Mouse (Mus musculus) hindbrain, embryonic 11.5 days (tissue): ENCODE data around the gene Dgkq. TPM values are rescaled to one million over a fixed set of nuclear protein-coding genes. Genes with fewer than 3 reads are reported as not detected.

ENCODE experiments used
- ATAC-seq: fragments of 200-750 bp; cut with Nextera tagmentation; 2 replicates; pipeline ENCODE4 v1.8.0; 2017; ENCODE audit warnings: mild to moderate bottlenecking, moderate TSS enrichment, moderate library complexity; ENCODE audit not compliant: low FRiP score
- DNase-seq: peaks from one replicate; pipeline ENCODE4 v3.0.0-alpha.2; 2015; ENCODE audit warnings: low spot score
- H3K27ac ChIP-seq: fragments of 300-500 bp; sonication (generic); 2 replicates; pipeline ENCODE4 v1.5.1; 2014; ENCODE audit warnings: mild to moderate bottlenecking, low read depth, low read length
- H3K27me3 ChIP-seq: fragments of 300-500 bp; sonication (generic); 2 replicates; pipeline ENCODE4 v1.6.1; 2014; ENCODE audit warnings: mild to moderate bottlenecking, low read length, moderate library complexity, mixed read lengths; ENCODE audit not compliant: control insufficient read depth, insufficient read depth
- H3K36me3 ChIP-seq: fragments of 300-500 bp; sonication (generic); 2 replicates; pipeline ENCODE4 v1.6.1; 2014; ENCODE audit warnings: mild to moderate bottlenecking, low read length, moderate library complexity, mixed read lengths; ENCODE audit not compliant: control insufficient read depth, insufficient read depth
- H3K4me1 ChIP-seq: fragments of 300-500 bp; sonication (generic); replicated peaks from 2 replicates; pipeline ENCODE4 v1.6.1; 2014; ENCODE audit warnings: low read length, mixed read lengths; ENCODE audit not compliant: control insufficient read depth, insufficient read depth
- H3K4me2 ChIP-seq: fragments of 300-500 bp; sonication (generic); replicated peaks from 2 replicates; pipeline ENCODE4 v1.6.1; 2014; ENCODE audit warnings: mild to moderate bottlenecking, low read depth, low read length
- H3K4me3 ChIP-seq: fragments of 300-500 bp; sonication (generic); 2 replicates; pipeline ENCODE4 v1.5.1; 2014; ENCODE audit warnings: low read depth, low read length
- H3K9ac ChIP-seq: fragments of 300-500 bp; sonication (generic); 2 replicates; pipeline ENCODE4 v1.6.1; 2014; ENCODE audit warnings: low read depth, low read length
- H3K9me3 ChIP-seq: fragments of 300-500 bp; sonication (generic); 2 replicates; pipeline ENCODE4 v1.6.1; 2016; ENCODE audit warnings: low read length; ENCODE audit not compliant: control insufficient read depth
- WGBS: fragments of 180-500 bp; shearing (Covaris S2); extraction: QIAGEN DNeasy Blood & Tissue Kit; methylation state at CpG from one replicate; pipeline ENCODE4 v1.1.7; 2014; 5-methylcytosine and 5-hydroxymethylcytosine counted together
- polyA plus RNA-seq: library from polyadenylated mRNA; unstranded; fragments of >200 nt; fragmentation: Nextera tagmentation; extraction: Ambion mirVana; gene quantifications from 2 replicates; pipeline ENCODE4 v1.2.1, GENCODE M21; 2014

Gene Dgkq
- polyA plus RNA-seq, 1 experiment from 2014 or later = 8.2 TPM

DNA sequence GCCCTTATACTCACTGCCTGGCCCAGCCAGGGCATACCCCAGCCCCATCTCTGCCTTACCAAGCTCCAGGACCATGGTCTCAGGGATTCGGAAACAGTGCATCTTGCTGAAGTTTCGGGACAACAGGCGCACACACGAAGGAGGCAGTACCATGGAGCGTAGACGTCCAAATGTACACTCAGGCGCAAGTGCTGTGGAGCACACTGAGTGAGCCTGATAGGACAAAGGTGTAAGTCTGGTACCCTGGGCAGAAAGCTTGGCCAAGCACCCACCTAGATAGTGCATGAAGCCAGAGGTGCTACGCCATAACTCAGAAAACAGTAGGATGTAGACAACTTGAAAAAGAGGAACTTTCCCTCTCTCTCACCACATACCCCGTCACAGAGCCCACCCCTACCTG lies 14.1 kb downstream of the Dgkq start:
- Histone ChIP-seq H3K27me3 (no peaks in the 10 kb centered on the region), H3K4me2 (no peak overlapping the region), H3K4me1 (0 out of 2 replicates have a peak, but pooled peaks cover 5% of the 10 kb centered on the region), H3K4me3 (no peak overlapping the region), H3K27ac (no peak overlapping the region), H3K36me3 (peaks cover 7% of the 10 kb centered on the region; the same call in 1 of the 2 replicates), H3K9me3 (no peaks in the 10 kb centered on the region), H3K9ac (no peak overlapping the region)
- no peak for DNase-seq
- WGBS = 96% methylated on average over 9 of the region's 9 CpGs
- ATAC-seq = no peak

DNA sequence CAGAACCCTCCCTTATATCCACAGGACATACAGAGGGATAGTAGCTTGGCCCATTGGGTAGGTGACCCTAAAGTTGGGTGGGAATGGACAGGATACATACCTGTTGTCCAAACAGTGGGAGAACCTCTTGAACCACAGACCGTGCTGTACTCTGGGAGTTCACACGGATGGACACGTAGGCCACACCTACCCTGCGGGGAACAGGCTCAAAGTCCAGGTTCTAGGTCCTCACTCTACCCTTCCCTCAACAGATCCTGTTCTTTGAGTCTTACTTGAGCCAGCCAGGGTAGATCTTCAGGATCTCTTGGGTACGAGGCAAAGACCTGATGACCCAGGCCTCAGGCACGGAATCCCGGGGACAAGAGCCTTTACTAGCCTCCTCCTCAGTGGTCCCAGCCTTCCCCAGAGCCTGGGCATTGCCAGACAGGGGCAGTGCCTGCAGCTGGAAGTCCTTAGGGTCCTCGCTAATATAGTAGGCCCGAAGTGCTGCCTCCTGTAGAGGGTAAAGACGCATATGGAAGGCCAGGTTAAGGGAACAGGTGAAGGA lies 15.0 kb downstream of the Dgkq start:
- Histone ChIP-seq H3K27ac (no peak overlapping the region), H3K36me3 (peaks cover 7% of the 10 kb centered on the region; the same call in 1 of the 2 replicates), H3K4me1 (no peaks in the 10 kb centered on the region), H3K4me2 (no peak overlapping the region), H3K9ac (no peak overlapping the region), H3K4me3 (no peak overlapping the region), H3K27me3 (no peaks in the 10 kb centered on the region), H3K9me3 (no peaks in the 10 kb centered on the region)
- WGBS = 95% methylated on average over 10 of the region's 10 CpGs
- ATAC-seq (no peak), DNase-seq (no peak)

DNA sequence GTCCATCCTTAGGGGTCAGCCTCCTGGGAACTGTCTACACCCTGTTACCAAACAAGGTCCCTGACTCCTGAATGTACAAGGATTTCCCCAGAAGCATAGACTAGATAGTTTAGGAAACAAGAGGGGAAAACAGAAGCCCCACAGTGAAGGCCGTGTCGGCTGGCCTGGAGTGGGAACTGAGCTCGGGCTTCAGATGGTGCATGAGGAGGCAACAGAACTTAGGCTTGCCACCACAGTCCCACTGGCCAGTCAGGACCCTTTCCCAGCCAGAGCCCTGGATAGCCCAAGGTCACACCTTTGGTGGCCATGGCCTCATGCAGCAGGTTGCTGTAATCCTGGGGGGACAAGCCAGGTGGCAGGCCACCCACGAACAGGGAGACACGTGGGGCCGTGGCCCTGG lies 16.1 kb downstream of the Dgkq start:
- no peaks in the 10 kb centered on the region for H3K27me3 ChIP-seq
- WGBS = 86% methylated on average over 6 of the region's 6 CpGs
- ATAC-seq = no peak

DNA sequence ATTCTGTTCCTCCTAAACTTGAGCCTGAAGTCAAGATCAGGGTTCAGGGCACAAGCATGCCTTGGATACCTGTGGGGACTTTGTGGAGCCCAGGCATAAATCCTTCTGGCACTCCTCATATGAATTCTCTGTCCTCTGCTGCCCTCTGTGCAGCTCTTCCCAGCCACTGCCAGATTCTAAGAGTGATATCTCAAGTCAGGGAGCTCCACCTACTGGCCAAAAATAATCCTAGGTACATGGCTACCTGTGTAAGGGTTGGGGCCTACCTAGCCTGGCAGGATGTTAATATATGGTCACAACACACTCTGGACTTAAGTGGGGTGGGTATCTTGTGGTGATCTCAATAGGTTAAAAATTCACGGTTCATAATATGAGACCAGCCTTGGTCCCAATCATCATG lies 17.6 kb downstream of the Dgkq start:
- H3K9me3 ChIP-seq = no peaks in the 10 kb centered on the region
- WGBS = 71% methylated on average over 1 of the region's 1 CpGs
- no peak overlapping the region for H3K9ac ChIP-seq
- DNase-seq = peak; percentile 65
- no peaks in the 10 kb centered on the region for H3K4me1 ChIP-seq
- H3K4me2 ChIP-seq = no peak overlapping the region
- H3K4me3 ChIP-seq = no peak overlapping the region
- peak; percentile 57 for ATAC-seq
- no peak overlapping the region for H3K27ac ChIP-seq
- peaks cover 10% of the 10 kb centered on the region; the same call in 1 of the 2 replicates for H3K36me3 ChIP-seq
- H3K27me3 ChIP-seq = no peaks in the 10 kb centered on the region

More for the DNA sequence above, 16.1 kb downstream of the Dgkq start:
- DNase-seq = no peak
- no peak overlapping the region for H3K4me2 ChIP-seq
- H3K36me3 ChIP-seq = peaks cover 7% of the 10 kb centered on the region; the same call in 1 of the 2 replicates
- no peaks in the 10 kb centered on the region for H3K4me1 ChIP-seq
- H3K27ac ChIP-seq = no peak overlapping the region
- H3K9me3 ChIP-seq = no peaks in the 10 kb centered on the region
- no peak overlapping the region for H3K4me3 ChIP-seq
- H3K9ac ChIP-seq = no peak overlapping the region

DNA sequence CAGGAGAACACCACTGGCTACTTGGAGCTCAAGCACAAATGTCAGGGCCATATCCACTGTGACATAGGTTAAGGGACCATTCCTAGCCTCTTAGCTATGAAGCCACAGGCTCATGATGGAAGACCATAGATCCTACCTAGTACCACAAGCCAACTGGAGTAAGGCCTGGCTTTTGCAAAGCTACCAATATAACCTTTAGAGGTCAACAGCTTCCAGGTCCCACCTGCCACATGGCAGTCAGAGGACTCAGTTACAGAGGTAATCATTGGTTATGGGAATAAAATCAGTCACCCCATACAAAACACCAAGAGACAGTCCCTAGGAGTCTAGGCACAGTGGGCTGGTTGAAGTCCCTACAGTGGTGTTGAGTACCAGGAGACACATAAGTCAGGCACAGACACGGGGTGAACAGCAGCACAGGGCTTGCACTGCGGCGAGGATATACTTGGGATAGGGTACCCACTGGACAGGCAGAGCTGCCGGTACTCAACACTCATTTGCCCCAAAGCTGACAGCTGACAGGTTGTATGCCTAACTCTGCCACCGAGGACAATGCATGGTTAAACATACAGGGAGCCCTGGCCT lies 18.2 kb downstream of the Dgkq start:
- Histone ChIP-seq H3K36me3 (peaks cover 10% of the 10 kb centered on the region; the same call in 1 of the 2 replicates), H3K4me2 (no peak overlapping the region), H3K27ac (no peak overlapping the region), H3K9ac (no peak overlapping the region), H3K27me3 (no peaks in the 10 kb centered on the region), H3K9me3 (no peaks in the 10 kb centered on the region), H3K4me3 (no peak overlapping the region), H3K4me1 (no peaks in the 10 kb centered on the region)
- ATAC-seq = no peak
- whole genome bisulfite sequencing = 84% methylated on average over 5 of the region's 5 CpGs
- DNase-seq = no peak

DNA sequence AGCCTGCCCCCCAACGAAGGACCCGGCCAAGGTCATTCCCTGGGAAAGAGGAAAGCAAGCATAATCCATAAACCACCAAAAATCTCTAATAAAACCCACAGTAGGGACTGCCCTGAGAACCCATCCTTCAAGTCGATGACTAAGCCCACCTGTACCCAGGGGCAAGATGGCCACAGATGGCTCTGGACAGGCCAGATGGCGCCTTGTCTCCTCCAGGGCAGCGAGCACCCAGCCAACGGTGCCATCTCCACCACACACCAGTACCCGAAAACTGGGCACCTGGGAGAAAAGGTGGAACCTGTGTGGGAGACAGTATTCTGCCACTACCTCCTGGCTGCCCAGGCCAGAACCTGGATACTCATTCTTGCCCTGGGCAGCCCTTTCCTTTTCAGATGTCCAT lies 19.1 kb downstream of the Dgkq start:
- no peak overlapping the region for H3K9ac ChIP-seq
- no peaks in the 10 kb centered on the region for H3K4me1 ChIP-seq
- H3K4me3 ChIP-seq = no peak overlapping the region
- H3K36me3 ChIP-seq = peaks cover 10% of the 10 kb centered on the region; the same call in 1 of the 2 replicates
- H3K4me2 ChIP-seq = no peak overlapping the region
- H3K9me3 ChIP-seq = no peaks in the 10 kb centered on the region
- H3K27ac ChIP-seq = no peak overlapping the region
- ATAC-seq (no peak), DNase-seq (no peak)
- WGBS = 89% methylated on average over 7 of the region's 7 CpGs
- no peaks in the 10 kb centered on the region for H3K27me3 ChIP-seq

DNA sequence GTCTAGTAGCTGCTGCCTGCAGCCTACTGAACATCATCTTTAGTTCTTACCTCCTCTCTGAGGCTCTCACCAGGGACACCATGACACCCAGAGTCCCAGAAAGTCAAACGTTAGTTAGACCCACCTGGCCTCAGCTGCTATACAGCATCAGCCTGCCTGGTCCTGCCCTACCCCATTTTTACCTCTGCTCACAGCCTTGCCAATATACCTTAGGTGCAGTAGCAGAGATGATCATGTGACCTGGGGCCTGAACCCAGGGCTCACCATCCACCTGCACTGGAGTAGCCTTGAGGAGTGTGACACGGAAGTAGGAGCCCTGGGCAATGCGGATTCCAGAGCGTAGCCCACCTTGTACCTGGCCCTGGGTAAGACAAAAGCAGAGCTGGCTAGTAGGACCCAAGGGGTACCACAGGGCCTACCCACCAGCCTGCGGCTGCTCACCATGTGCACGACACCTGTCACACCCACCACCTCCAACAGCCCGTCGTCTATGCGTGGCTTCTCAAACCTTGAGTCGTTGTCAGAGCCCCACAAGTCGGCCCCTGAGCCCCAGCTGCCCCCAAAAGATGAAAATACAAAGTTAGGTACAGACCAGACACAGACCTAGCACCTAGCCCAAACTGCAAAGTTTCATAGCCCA lies 20.4 kb downstream of the Dgkq start:
- Histone ChIP-seq H3K27me3 (no peaks in the 10 kb centered on the region), H3K4me1 (no peaks in the 10 kb centered on the region), H3K4me2 (no peak overlapping the region), H3K9ac (no peak overlapping the region), H3K9me3 (no peaks in the 10 kb centered on the region), H3K36me3 (peaks cover 8% of the 10 kb centered on the region; the same call in 1 of the 2 replicates), H3K27ac (no peak overlapping the region), H3K4me3 (no peak overlapping the region)
- DNase-seq = no peak
- 91% methylated on average over 11 of the region's 11 CpGs for WGBS
- no peak for ATAC-seq

DNA sequence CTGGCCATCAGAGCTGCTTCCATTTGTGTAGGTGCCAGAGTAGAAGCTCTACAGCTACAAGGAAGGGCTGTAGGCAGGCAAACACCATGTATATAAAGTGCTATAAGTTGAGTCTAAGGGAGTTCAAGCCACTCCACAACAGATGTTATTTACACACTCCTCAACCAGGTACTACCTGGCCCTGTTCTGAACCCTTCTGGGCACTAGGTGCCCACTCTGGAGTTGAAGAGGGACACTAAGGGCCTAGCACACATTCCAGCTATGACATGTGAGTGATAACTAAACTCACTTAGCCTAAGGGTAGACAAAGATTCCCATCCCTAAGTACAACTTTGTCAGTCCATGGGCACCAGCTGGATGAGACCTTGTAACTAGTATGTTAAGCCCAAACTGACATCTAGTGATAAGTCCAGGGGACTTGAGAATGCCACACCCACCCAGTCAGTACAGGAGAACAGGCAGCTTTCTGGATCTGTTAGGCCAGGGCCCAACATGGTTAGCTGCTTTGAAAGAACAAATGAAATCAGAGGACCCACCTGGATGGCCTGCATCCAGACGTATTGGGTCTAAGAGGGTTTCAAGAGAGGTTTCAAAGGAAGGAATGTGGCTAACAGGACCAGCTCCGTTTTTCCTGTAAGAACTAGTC lies 21.5 kb downstream of the Dgkq start:
- H3K4me2 ChIP-seq = no peak overlapping the region
- H3K9ac ChIP-seq = no peak overlapping the region
- no peak overlapping the region for H3K27ac ChIP-seq
- H3K36me3 ChIP-seq = peaks cover 5% of the 10 kb centered on the region; the same call in 1 of the 2 replicates
- ATAC-seq = no peak
- WGBS = 90% methylated on average over 2 of the region's 2 CpGs
- H3K4me1 ChIP-seq = no peaks in the 10 kb centered on the region
- H3K4me3 ChIP-seq = no peak overlapping the region
- DNase-seq = no peak
- no peaks in the 10 kb centered on the region for H3K27me3 ChIP-seq
- no peaks in the 10 kb centered on the region for H3K9me3 ChIP-seq
